Mouse (Mus musculus) heart, embryonic 12.5 days (tissue): ENCODE data around the gene Gtf3c6. TPM values are rescaled to one million over a fixed set of nuclear protein-coding genes. Genes with fewer than 3 reads are reported as not detected.
"Not testable (repeated sequence)": the region's sequence is repeated elsewhere in the genome, so short reads cannot be mapped to it uniquely, and the experiment has no call there.

ENCODE experiments used
- ATAC-seq: fragments of 200-750 bp; cut with Nextera tagmentation; 2 replicates; pipeline ENCODE4 v1.8.0; 2017; ENCODE audit warnings: moderate TSS enrichment, moderate library complexity; ENCODE audit not compliant: insufficient number of reproducible peaks, low FRiP score
- H3K27ac ChIP-seq: fragments of 300-500 bp; sonication (generic); 2 replicates; pipeline ENCODE4 v1.5.1; 2016; ENCODE audit warnings: mild to moderate bottlenecking, moderate library complexity; ENCODE audit not compliant: poor library complexity, severe bottlenecking
- H3K27me3 ChIP-seq: fragments of 300-500 bp; sonication (generic); replicated peaks from 2 replicates; pipeline ENCODE4 v1.6.1; 2016; ENCODE audit warnings: mild to moderate bottlenecking, moderate library complexity
- H3K36me3 ChIP-seq: fragments of 300-500 bp; sonication (generic); 2 replicates; pipeline ENCODE4 v1.6.1; 2016; ENCODE audit warnings: mild to moderate bottlenecking, moderate library complexity
- H3K4me1 ChIP-seq: fragments of 300-500 bp; sonication (generic); replicated peaks from 2 replicates; pipeline ENCODE4 v1.6.1; 2016; ENCODE audit warnings: mild to moderate bottlenecking
- H3K4me2 ChIP-seq: fragments of 300-500 bp; sonication (generic); 2 replicates; pipeline ENCODE4 v1.6.1; 2016; ENCODE audit warnings: mild to moderate bottlenecking, moderate library complexity
- H3K4me3 ChIP-seq: fragments of 300-500 bp; sonication (generic); 2 replicates; pipeline ENCODE4 v1.5.1; 2016; ENCODE audit warnings: mild to moderate bottlenecking
- H3K9ac ChIP-seq: fragments of 300-500 bp; sonication (generic); 2 replicates; pipeline ENCODE4 v1.6.1; 2016; ENCODE audit warnings: mild to moderate bottlenecking, moderate library complexity
- H3K9me3 ChIP-seq: fragments of 300-500 bp; sonication (generic); replicated peaks from 2 replicates; pipeline ENCODE4 v1.6.1; 2016; ENCODE audit warnings: mild to moderate bottlenecking, moderate library complexity
- WGBS: fragments of 180-500 bp; shearing (Covaris S2); methylation state at CpG from one replicate; pipeline ENCODE4 v1.1.7; 2016; 5-methylcytosine and 5-hydroxymethylcytosine counted together
- polyA plus RNA-seq: library from polyadenylated mRNA; unstranded; fragments of >200 nt; fragmentation: Nextera tagmentation; extraction: Ambion mirVana; gene quantifications from 2 replicates; pipeline ENCODE4 v1.2.1, GENCODE M21; 2016

Gtf3c6 gene
- 90.6 and 92.3 TPM in 2 replicates for polyA plus RNA-seq

DNA sequence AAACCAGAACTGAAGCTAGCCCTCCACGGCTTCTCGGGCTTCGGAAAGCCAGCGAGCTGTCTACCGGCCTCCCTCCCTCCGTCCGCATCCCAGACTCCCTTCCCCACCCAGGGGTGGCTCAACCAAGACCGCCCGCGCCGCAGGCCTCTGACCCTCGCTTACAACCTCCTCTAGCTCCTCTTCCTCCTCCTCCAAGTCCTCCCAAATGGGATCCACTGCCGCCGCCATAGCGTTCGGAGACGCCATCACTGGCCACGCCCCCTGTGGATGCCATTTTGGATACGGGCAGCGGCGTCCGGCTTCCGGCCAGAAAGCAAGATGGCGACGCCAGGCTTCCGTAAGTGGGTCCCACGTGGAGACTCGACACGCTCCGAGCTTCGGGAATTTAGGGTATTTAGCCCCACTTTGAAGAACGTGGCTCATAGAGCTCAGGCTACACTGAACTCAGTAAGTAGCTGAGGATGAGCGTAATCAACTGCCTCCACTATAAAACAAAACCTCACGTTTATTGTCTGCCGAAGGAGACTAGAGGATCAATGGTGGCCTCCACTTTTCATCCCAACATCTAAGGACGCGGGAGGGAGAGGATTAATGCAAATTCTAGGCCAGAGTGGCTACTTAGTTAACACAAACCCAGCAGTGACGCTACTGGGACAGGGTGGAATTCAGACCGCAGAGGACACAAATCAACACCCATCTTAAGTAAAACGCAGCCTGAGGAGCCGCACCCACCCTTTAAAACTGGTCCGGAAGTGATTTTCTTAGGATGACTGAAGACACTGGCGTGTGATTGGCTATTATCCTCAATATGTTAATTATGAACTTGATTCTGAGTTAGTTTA is at the start of gene Gtf3c6:
Gene Gtf3c6 (minus strand): TSS at position 695 of the 842 bp plus-strand sequence.
- under 1% methylated on average over 43 of the region's 43 CpGs for WGBS
- peaks cover 27% of the 10 kb centered on the region for H3K36me3 ChIP-seq

DNA sequence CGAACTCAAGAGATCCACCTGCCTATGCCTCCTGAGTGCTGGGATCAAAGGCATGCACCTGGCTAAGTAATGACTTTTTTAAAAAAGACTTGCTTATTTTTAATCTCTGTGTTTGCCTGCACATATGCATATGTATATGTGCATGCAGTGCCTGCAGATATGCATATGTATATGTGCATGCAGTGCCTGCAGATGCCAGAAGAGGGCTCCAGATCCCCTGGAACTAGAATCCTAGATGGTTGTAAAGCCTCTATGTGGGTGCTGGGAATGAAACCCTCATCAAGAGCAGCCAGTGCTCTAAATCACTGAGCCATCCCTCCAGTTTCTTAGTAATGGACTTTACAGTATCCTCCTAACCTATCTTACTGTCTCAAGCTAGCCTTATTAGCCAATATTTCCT is 48.1 kb upstream of the Gtf3c6 start:
- ATAC-seq, result no peak
- H3K27me3 ChIP-seq, result no peaks in the 10 kb centered on the region
- H3K4me1 ChIP-seq, result peaks cover 5% of the 10 kb centered on the region; the same call in 1 of the 2 replicates
- H3K9me3 ChIP-seq, result 0 out of 2 replicates have a peak, but pooled peaks cover 3% of the 10 kb centered on the region
- no peaks in the 10 kb centered on the region for H3K36me3 ChIP-seq
- H3K9ac ChIP-seq, result no peak overlapping the region
- 93% methylated on average over 1 of the region's 1 CpGs for WGBS
- no peak overlapping the region for H3K4me2 ChIP-seq
- H3K27ac ChIP-seq, result no peak overlapping the region
- H3K4me3 ChIP-seq, result no peak overlapping the region

More for the DNA sequence above, at the start of gene Gtf3c6:
- Histone ChIP-seq H3K27ac (peak within 1 kb of the TSS; percentile 96), H3K4me3 (peak within 1 kb of the TSS; percentile 71), H3K27me3 (no peaks in the 10 kb centered on the region), H3K9ac (peak within 1 kb of the TSS; percentile 78), H3K4me2 (peak within 1 kb of the TSS; percentile 87), H3K9me3 (no peaks in the 10 kb centered on the region), H3K4me1 (peaks cover 10% of the 10 kb centered on the region; the same call in 1 of the 2 replicates)
- peak; percentile 81 for ATAC-seq

DNA sequence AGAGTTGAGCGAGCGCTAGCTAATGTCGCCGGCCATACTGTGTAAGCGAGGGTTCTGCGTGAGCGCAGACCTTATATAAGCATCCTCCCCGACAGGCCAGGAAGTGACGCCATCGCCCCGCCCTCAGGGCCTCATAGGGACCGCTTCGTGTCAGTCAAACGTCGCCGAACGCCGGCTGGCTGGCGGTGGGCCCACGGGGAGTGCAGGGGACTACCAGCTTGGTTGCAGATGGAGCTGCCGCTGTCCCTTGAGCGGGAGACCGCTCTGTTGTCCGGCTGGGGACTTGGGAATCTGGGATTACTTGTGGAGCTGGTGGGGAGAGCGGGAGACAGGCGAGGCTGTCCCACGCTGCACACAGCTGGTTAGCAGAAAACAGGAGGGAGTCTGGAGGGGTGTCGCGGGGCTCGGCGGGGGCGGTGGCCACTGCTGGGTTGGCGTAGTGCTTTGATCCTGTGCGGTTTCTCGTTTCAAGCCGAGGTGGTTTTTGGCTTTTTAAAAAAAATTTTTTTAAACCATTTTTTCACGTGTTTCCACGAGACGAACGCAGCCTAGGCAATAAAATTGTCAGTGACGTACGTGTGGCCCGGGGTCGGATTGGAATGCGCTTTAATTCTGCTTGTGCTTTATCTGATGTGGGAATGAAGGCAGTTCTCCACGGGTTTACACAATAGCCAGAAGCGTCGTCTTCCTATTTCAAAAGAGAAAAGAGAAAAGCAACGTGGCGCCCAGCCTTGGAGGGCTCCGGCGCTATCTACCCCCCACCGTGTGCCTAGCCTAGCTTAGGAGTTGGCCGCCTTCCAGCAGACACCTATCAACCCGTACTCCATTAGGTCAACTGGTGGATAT is 44.5 kb upstream of the Gtf3c6 start, which contains the start of gene Amd1:
Gene Amd1 (minus strand): TSS at position 47 of the 846 bp plus-strand sequence.
- Histone ChIP-seq H3K36me3 (no peaks in the 10 kb centered on the region), H3K4me1 (peaks cover 22% of the 10 kb centered on the region), H3K9ac (peak within 1 kb of the TSS; percentile 98), H3K27me3 (no peaks in the 10 kb centered on the region), H3K9me3 (0 out of 2 replicates have a peak, but pooled peaks cover 3% of the 10 kb centered on the region), H3K27ac (peak within 1 kb of the TSS; percentile 96), H3K4me2 (peak within 1 kb of the TSS; percentile 79), H3K4me3 (peak within 1 kb of the TSS; percentile 97)
- WGBS, result 0% methylated on average over 55 of the region's 55 CpGs
- peak; percentile 95 for ATAC-seq

DNA sequence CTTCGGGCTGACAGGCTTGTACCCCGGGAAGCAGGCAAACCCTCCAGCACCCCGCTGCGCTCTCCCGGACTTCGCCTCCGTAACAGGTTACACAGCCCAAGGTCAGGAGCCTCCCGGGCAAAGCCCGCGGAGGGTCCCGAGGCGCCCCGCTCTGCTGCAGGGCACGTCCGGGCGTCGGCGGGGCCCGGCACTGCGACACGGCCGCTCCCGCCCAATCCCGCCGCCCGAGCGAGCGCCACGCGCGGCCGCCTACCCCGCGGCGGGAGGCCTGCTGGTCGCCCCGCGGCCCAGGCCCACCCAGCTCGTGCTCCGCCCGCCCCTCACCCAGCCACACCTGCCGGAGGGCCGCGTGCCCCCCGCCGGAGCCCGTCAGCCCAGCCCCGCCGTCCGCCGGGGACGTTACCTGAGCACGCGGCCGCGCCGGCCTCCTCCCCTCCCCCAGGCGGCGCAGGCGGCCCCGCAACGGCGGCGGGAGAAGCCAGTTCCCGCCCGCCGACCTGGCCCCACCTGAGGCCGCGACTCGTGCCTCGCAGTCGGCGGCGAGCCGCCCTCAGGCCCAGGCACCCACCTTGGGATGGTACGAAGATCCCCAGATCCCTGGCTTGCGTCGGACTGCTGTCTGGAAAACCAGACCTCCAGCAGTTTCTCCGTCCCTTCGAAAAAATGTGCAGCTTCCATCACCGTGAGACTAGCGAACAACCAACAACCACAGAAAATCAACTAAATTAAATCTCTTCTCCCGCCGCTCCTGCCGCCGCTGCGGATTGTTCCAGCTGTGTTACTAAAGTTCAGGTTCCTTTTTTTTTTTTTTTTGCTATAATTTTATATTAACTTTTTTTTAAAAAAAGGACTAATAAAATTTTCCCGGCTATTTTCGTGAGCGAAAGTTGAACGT is 43.5 kb upstream of the Gtf3c6 start:
- H3K9me3 ChIP-seq, H3K27me3 ChIP-seq, H3K36me3 ChIP-seq: not testable (repeated sequence)
- Histone ChIP-seq H3K4me3 (peak overlapping the region; percentile 97), H3K9ac (peak overlapping the region; percentile 98), H3K4me2 (peak overlapping the region; percentile 79), H3K27ac (peak overlapping the region; percentile 92), H3K4me1 (peaks cover 22% of the 10 kb centered on the region)
- under 1% methylated on average over 64 of the region's 91 CpGs for whole genome bisulfite sequencing
- ATAC-seq, result peak; percentile 53

DNA sequence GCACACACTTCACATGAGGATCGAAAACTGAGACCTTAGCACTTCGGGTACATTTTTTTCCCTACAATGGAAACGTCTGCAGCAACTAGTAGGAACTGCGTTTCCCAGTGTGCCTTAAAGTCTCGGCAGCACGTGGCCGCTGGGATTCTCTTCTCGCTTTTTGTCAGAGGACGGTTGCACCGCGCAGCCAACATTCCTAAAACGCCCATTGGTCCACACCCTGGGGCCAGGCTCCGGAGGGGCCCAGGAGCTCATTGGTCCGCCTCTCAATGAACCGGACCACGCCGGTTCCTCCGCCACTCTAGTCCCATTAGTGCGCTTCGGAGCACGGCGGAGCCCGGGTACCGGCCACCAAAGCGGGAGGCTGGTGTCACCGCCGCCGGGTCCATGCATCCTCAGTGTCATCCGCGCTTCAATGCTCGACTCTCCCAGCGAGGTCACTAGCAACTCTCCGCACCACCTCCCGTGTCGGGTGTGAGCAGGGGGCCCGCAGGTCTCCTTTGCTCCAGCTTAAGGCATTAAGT is 42.8 kb upstream of the Gtf3c6 start:
- peak; percentile 86 for ATAC-seq
- Histone ChIP-seq H3K36me3 (no peaks in the 10 kb centered on the region), H3K9me3 (no peaks in the 10 kb centered on the region), H3K27ac (peak overlapping the region; percentile 92), H3K27me3 (no peaks in the 10 kb centered on the region), H3K4me3 (peak overlapping the region; percentile 97), H3K4me2 (peak overlapping the region; percentile 79), H3K4me1 (peaks cover 28% of the 10 kb centered on the region), H3K9ac (peak overlapping the region; percentile 98)
- under 1% methylated on average over 36 of the region's 36 CpGs for WGBS

DNA sequence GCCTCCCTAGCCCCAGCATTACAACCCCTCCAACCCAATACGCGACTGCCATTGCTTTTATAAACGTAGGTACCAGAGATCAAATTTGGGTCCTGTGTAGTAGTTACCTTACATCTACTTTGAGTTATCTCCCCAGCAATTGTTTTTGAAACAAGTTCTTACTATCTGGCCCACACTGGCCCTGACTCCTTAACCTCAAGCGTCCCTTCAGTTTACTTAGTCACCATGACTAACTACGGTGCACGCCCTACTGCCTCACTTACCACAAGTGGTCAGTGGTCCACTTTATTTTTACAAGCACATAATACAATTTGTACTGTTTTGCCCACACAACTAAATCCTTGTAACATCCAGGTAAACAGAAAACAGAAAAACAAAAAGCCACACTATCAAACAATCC is 34.7 kb upstream of the Gtf3c6 start:
- 91% methylated on average over 6 of the region's 6 CpGs for WGBS
- Histone ChIP-seq H3K4me3 (no peak overlapping the region), H3K9me3 (no peaks in the 10 kb centered on the region), H3K4me2 (no peak overlapping the region), H3K27me3 (no peaks in the 10 kb centered on the region), H3K4me1 (peaks cover 16% of the 10 kb centered on the region), H3K27ac (no peak overlapping the region), H3K36me3 (peaks cover 37% of the 10 kb centered on the region), H3K9ac (no peak overlapping the region)
- ATAC-seq, result peak; percentile 84

DNA sequence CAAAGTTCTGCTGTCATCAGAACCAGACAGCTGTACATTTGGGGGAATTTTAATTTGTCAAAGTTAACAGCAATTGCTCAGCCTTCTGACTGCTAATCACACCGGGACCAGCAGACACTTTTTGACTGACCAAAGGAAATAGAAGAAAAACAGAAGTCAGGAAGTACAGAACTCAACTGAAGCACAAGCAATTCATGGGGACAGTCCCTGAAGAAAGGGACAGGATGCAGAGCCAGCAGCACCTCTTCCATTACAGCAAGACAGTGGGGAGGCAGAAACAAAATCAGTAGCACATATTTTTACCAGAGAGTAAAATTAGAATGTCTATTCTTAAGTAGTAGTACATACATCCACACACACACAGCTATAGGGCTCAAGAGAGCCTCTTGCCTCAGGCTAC is 28.9 kb upstream of the Gtf3c6 start:
- H3K4me1 ChIP-seq, result no peaks in the 10 kb centered on the region
- no peaks in the 10 kb centered on the region for H3K27me3 ChIP-seq
- no peak overlapping the region for H3K27ac ChIP-seq
- H3K36me3 ChIP-seq, result peaks cover 52% of the 10 kb centered on the region
- H3K4me3 ChIP-seq, result no peak overlapping the region
- WGBS, result 68% methylated on average over 1 of the region's 1 CpGs
- 0 out of 2 replicates have a peak, but pooled peaks cover 3% of the 10 kb centered on the region for H3K9me3 ChIP-seq
- no peak overlapping the region for H3K4me2 ChIP-seq
- ATAC-seq, result no peak
- no peak overlapping the region for H3K9ac ChIP-seq

DNA sequence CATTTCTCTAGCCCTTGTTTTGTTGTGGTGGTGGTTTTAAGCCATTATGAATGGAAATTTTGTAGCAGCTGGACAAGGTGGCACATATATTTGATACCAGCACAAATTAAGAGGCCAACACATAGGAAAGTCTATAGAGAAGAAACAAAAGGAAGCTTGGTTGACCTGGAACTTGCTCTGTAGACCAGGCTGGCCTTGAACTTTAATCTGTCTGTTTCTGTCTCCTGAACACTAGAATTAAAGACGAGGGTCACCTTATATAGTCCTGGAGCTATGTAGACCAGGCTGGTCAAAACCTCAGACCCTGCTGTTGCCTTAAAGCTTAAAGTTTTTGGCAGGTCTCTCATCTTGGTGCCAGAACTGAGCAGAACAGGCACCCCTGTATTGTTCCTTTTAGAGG is 27.7 kb upstream of the Gtf3c6 start:
- Histone ChIP-seq H3K4me2 (no peak overlapping the region), H3K27me3 (no peaks in the 10 kb centered on the region), H3K36me3 (peaks cover 41% of the 10 kb centered on the region), H3K4me1 (no peaks in the 10 kb centered on the region), H3K9ac (no peak overlapping the region), H3K27ac (no peak overlapping the region), H3K9me3 (0 out of 2 replicates have a peak, but pooled peaks cover 3% of the 10 kb centered on the region), H3K4me3 (no peak overlapping the region)
- WGBS, result 76% methylated on average over 1 of the region's 1 CpGs
- no peak for ATAC-seq

DNA sequence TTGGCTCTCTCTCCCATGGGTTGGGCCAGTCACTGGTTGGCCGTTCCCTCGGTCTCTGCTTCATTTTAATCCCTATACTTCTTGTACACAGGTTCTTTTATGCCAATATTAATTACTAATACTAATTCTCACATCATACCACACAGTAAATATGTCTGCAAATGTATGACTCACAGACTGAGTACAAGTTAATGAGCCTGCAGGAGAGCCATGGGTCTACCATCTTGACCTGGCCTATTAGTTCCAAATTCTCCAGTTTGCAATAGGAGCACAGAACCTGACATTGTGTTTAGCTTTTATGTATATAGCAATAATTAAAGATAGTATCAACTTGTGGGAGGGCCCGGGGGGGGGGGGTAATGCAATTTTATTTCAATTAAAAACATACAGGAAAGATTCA is 27.1 kb upstream of the Gtf3c6 start:
- 85% methylated on average over 3 of the region's 3 CpGs for WGBS
- Histone ChIP-seq H3K9me3 (0 out of 2 replicates have a peak, but pooled peaks cover 3% of the 10 kb centered on the region), H3K4me1 (no peaks in the 10 kb centered on the region), H3K4me3 (no peak overlapping the region), H3K36me3 (peaks cover 38% of the 10 kb centered on the region), H3K9ac (no peak overlapping the region), H3K27ac (no peak overlapping the region), H3K4me2 (no peak overlapping the region), H3K27me3 (no peaks in the 10 kb centered on the region)
- ATAC-seq, result no peak

DNA sequence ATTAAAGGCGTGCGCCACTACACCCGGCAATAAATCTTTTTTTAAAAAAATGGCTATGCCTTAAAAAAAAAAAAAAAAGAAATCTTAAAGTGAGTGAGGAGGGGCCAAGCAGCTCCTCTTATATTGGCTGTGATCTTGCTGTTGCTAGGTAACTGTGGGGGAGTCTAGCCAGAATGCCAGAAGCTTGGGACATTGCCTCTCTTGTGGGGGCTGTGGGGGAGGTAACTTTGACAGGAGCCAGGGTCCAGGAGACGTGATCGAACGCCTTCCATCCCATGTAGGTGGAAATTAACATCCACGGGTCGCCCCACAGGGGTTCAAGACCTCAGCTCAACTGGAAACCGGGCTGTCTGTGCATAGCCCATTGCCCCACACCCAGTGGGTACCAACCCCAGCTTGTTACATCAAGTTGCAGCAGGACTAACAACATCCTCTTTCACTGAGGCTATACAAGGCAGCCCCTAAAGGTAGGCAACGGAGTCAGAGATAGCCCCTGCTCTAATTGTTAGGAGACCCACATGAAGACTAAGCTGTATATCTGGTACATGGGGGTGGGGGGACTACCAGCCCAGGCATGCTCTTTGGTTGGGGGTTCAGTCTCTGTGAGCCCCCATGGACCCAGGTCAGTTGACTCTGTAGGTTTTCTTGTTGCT is 26.4 kb upstream of the Gtf3c6 start:
- Histone ChIP-seq H3K36me3 (peaks cover 32% of the 10 kb centered on the region), H3K9ac (no peak overlapping the region), H3K4me2 (no peak overlapping the region), H3K27me3 (no peaks in the 10 kb centered on the region), H3K4me3 (no peak overlapping the region), H3K4me1 (no peaks in the 10 kb centered on the region), H3K9me3 (0 out of 2 replicates have a peak, but pooled peaks cover 3% of the 10 kb centered on the region), H3K27ac (no peak overlapping the region)
- WGBS, result 81% methylated on average over 10 of the region's 10 CpGs
- no peak for ATAC-seq
